Mouse (Mus musculus) limb, embryonic 12.5 days (tissue): ENCODE data around the gene Six4. TPM values are rescaled to one million over a fixed set of nuclear protein-coding genes. Genes with fewer than 3 reads are reported as not detected.
"Not testable (repeated sequence)": the region's sequence is repeated elsewhere in the genome, so short reads cannot be mapped to it uniquely, and the experiment has no call there.

ENCODE experiments used
- ATAC-seq: fragments of 200-750 bp; cut with Nextera tagmentation; 2 replicates; pipeline ENCODE4 v1.8.0; 2017; ENCODE audit warnings: low read depth, moderate TSS enrichment; ENCODE audit not compliant: insufficient number of reproducible peaks, insufficient read depth, low FRiP score, low TSS enrichment
- H3K27ac ChIP-seq: fragments of 300-500 bp; sonication (generic); 2 replicates; pipeline ENCODE4 v1.5.1; 2016; ENCODE audit warnings: mild to moderate bottlenecking, moderate library complexity
- H3K27me3 ChIP-seq: fragments of 300-500 bp; sonication (generic); 2 replicates; pipeline ENCODE4 v1.6.1; 2016; ENCODE audit warnings: mild to moderate bottlenecking, moderate library complexity
- H3K36me3 ChIP-seq: fragments of 300-500 bp; sonication (generic); 2 replicates; pipeline ENCODE4 v1.6.1; 2016; ENCODE audit warnings: mild to moderate bottlenecking, moderate library complexity
- H3K4me1 ChIP-seq: fragments of 300-500 bp; sonication (generic); replicated peaks from 2 replicates; pipeline ENCODE4 v1.6.1; 2016
- H3K4me2 ChIP-seq: fragments of 300-500 bp; sonication (generic); 2 replicates; pipeline ENCODE4 v1.6.1; 2016; ENCODE audit warnings: mild to moderate bottlenecking, moderate library complexity
- H3K4me3 ChIP-seq: fragments of 300-500 bp; sonication (generic); replicated peaks from 2 replicates; pipeline ENCODE4 v1.5.1; 2016; ENCODE audit warnings: mild to moderate bottlenecking
- H3K9ac ChIP-seq: fragments of 300-500 bp; sonication (generic); replicated peaks from 2 replicates; pipeline ENCODE4 v1.6.1; 2016; ENCODE audit warnings: mild to moderate bottlenecking, moderate library complexity
- H3K9me3 ChIP-seq: fragments of 300-500 bp; sonication (generic); 2 replicates; pipeline ENCODE4 v1.6.1; 2016; ENCODE audit warnings: mild to moderate bottlenecking, moderate library complexity
- WGBS: fragments of 180-500 bp; shearing (Covaris S2); methylation state at CpG from one replicate; pipeline ENCODE4 v1.1.7; 2016; 5-methylcytosine and 5-hydroxymethylcytosine counted together
- polyA plus RNA-seq: library from polyadenylated mRNA; unstranded; fragments of >200 nt; fragmentation: Nextera tagmentation; extraction: Ambion mirVana; gene quantifications from 2 replicates; pipeline ENCODE4 v1.2.1, GENCODE M21; 2016

The Six4 gene
- polyA plus RNA-seq, 1 experiment from 2014 or later = 18.7 TPM

DNA sequence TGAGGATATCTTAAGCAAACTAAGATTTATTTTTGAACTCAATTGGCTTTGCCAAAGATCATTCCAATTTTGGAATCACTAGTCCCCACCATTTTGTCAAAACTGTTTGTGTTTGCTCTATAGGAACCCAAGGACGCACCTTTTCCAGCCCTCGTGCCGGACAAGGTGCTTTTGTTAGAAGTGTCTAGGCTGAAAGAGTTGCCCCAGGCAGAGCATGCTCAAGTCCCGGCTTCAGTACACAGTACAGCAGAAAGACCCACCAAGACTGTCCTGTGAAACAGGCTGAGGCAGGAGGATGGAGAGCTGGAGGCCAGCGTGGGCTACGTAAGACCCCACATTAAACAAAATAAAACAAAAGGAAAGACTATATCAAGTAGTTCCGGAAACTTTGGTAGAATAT is 26.2 kb downstream of the Six4 start:
- 77% methylated on average over 7 of the region's 7 CpGs for WGBS
- H3K27ac ChIP-seq = no peak overlapping the region
- no peak overlapping the region for H3K4me2 ChIP-seq
- H3K9me3 ChIP-seq = no peaks in the 10 kb centered on the region
- no peak overlapping the region for H3K4me3 ChIP-seq
- no peaks in the 10 kb centered on the region; the same call in 1 of the 2 replicates for H3K4me1 ChIP-seq
- H3K36me3 ChIP-seq = no peaks in the 10 kb centered on the region
- no peak for ATAC-seq
- H3K27me3 ChIP-seq = no peaks in the 10 kb centered on the region
- no peak overlapping the region for H3K9ac ChIP-seq

DNA sequence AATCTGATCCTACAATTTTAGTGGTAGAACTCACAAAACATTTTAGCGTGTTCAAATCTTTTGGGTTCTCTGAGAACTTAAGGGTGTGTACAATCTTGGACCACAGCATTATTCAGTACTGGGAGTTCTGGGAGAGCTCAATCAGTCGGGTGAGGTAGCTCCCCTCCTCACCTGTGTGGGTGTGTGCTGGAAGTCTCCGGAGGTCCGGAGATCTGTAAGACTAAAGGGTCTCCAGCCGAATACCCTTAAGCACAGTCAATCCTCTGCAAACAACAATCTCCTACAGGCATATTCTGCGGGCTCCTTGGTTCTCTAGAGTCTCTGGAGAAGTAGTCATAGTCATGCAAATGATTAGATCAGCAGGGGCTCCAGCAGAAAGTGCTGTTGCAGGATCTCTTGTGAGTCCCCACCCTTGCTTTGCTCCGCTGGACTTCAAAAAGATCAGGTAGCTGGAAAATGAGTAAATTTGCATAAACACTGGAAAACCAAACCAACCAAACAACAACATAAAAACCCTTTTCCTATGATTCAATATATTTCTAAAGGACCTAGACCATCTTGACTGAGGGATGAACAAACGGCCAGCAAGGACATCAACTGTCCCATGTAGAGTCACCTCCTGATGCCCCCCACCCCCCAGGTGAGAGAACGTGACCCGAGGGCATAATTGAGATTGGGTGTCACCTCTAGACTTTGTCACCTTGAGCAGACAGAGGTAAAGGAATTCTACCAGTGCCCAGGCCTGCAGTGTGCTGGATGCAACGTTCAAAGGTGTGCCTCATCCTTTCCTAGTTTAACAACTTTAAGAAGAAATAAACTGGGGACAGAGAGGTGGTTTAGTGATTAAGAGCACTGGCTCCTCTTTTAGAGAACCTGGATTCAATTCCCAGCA is 27.3 kb downstream of the Six4 start:
- 30% methylated on average over 11 of the region's 11 CpGs for WGBS
- no peaks in the 10 kb centered on the region; the same call in 1 of the 2 replicates for H3K4me1 ChIP-seq
- no peak overlapping the region for H3K4me2 ChIP-seq
- no peak for ATAC-seq
- H3K4me3 ChIP-seq = no peak overlapping the region
- H3K27ac ChIP-seq = no peak overlapping the region
- no peaks in the 10 kb centered on the region for H3K36me3 ChIP-seq
- H3K9me3 ChIP-seq = no peaks in the 10 kb centered on the region
- no peak overlapping the region for H3K9ac ChIP-seq
- no peaks in the 10 kb centered on the region for H3K27me3 ChIP-seq

DNA sequence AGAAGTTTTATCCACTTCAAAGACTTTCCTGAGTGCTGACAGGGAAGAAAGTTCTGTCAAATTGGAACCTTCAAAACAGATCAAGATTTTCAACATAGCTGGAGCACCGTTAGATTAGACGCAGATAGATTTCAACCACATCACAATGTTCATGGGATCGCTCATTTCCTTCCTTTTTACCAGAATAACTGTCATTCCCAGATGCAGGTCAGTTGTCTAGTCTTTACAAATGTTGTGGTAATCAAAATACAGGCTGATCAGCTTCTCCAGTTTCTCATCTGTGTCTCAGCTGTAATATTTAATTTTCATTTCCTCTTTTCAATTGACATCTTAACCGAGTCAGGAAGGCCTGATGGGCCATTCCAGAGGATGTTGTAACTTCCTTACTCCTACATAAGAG is 29.5 kb downstream of the Six4 start:
- Histone ChIP-seq H3K27me3 (no peaks in the 10 kb centered on the region), H3K4me3 (no peak overlapping the region), H3K4me2 (no peak overlapping the region), H3K9ac (no peak overlapping the region), H3K36me3 (no peaks in the 10 kb centered on the region), H3K4me1 (no peaks in the 10 kb centered on the region; the same call in 1 of the 2 replicates), H3K9me3 (no peaks in the 10 kb centered on the region), H3K27ac (no peak overlapping the region)
- no peak for ATAC-seq
- WGBS = 81% methylated on average over 4 of the region's 4 CpGs

DNA sequence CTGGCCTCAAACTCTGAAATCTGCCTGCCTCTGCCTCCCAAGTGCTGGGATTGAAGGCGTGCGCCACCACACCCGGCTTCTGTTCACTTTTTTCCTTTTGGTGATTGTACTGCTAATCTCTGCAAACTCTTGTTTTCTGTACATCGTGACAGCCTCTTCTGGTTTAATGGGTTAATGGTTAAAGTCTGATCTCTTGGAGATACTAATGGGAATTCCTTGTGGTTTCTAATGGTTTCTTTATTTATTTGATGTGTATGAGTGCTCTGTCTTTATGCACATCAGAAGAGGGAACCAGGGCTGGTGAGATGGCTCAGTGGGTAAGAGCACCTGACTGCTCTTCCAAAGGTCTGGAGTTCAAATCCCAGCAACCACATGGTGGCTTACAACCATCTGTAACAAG is 31.4 kb downstream of the Six4 start:
- not testable (repeated sequence) for H3K4me1 ChIP-seq, H3K27me3 ChIP-seq, H3K9me3 ChIP-seq, H3K9ac ChIP-seq, H3K4me3 ChIP-seq, H3K4me2 ChIP-seq, H3K27ac ChIP-seq, H3K36me3 ChIP-seq, ATAC-seq
- 82% methylated on average over 4 of the region's 4 CpGs for WGBS

DNA sequence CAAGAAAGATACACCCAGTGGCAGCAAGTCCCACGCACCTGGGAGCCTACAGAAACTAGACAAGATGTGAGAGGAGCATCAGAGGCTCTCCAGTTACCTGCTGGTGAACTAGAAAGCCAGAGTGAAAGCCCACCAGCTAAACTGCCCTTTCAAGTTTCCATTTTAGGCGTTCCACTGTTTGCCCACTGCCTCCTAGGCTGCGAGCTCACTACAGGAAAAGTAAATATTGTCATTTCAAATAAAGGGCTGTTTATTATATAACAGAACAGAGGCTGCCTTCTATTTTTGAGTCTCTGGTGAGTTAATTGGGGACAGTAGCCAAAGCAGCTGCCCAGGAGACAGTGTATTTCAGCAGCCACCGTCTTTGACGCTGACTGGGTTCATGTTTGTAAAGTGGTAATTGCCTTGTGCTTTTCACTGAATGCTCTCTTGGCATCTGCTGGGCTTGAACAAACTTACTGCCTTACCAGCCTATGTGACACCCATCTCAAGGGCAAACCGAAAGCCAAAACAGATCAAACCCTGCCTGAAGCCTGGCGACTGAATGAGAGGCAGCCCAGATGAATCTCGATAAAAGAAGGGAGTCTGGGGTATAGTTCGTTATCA is 52.3 kb downstream of the Six4 start:
- H3K4me2 ChIP-seq = no peak overlapping the region
- no peak overlapping the region for H3K9ac ChIP-seq
- no peak for ATAC-seq
- H3K4me3 ChIP-seq = no peak overlapping the region
- H3K36me3 ChIP-seq = no peaks in the 10 kb centered on the region
- no peaks in the 10 kb centered on the region for H3K4me1 ChIP-seq
- H3K9me3 ChIP-seq = no peaks in the 10 kb centered on the region
- 57% methylated on average over 9 of the region's 9 CpGs for WGBS
- H3K27me3 ChIP-seq = no peaks in the 10 kb centered on the region
- H3K27ac ChIP-seq = no peak overlapping the region

DNA sequence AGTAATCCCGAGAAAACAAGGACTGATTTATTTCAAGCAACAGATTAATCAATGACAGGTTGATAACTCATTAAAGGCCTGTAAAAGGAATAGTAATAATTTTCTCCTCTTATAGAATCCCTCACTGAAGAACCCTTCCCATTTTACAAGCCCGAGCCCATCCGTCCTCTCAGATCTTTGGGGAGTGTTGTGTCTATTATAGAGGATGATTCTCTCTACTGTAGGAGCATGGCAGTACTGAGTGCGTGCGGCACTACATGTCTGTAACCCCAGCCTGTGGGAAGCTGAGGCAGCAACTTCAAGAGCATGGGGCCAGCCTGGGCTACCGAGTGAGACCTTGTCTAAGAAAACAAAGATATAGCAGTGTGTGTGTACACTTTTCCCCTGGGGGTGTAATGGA is 55.8 kb downstream of the Six4 start:
- H3K4me3 ChIP-seq = no peak overlapping the region
- WGBS = 74% methylated on average over 6 of the region's 6 CpGs
- H3K9me3 ChIP-seq = no peaks in the 10 kb centered on the region
- no peak for ATAC-seq
- H3K27ac ChIP-seq = no peak overlapping the region
- peaks cover 28% of the 10 kb centered on the region for H3K4me1 ChIP-seq
- H3K9ac ChIP-seq = no peak overlapping the region
- no peak overlapping the region for H3K4me2 ChIP-seq
- H3K36me3 ChIP-seq = no peaks in the 10 kb centered on the region
- H3K27me3 ChIP-seq = peaks cover 16% of the 10 kb centered on the region

DNA sequence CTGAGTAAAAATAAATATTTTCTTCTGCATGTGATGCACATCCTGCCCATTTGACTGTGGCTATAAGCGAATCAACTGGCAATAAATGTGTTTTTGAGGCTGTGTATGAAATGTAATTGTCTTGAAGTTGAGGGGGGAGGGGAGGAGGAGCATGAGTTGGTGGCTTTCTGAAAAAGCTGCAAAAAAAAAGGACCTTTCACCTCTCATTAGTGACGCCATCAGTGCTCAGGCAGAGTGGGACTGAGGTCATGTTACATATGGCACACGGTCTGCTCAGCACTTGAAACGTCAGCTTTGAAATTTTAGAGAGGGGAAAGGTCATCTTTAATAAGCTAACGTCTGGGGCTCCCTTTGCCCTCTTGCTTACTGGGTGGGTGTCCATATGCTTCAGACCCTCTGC is 57.8 kb downstream of the Six4 start:
- Histone ChIP-seq H3K9me3 (no peaks in the 10 kb centered on the region), H3K27ac (no peak overlapping the region), H3K4me2 (no peak overlapping the region; the same call in 1 of the 2 replicates), H3K9ac (no peak overlapping the region), H3K4me3 (no peak overlapping the region), H3K27me3 (peaks cover 30% of the 10 kb centered on the region), H3K36me3 (no peaks in the 10 kb centered on the region), H3K4me1 (peaks cover 47% of the 10 kb centered on the region)
- WGBS = 7% methylated on average over 5 of the region's 5 CpGs
- ATAC-seq = no peak

DNA sequence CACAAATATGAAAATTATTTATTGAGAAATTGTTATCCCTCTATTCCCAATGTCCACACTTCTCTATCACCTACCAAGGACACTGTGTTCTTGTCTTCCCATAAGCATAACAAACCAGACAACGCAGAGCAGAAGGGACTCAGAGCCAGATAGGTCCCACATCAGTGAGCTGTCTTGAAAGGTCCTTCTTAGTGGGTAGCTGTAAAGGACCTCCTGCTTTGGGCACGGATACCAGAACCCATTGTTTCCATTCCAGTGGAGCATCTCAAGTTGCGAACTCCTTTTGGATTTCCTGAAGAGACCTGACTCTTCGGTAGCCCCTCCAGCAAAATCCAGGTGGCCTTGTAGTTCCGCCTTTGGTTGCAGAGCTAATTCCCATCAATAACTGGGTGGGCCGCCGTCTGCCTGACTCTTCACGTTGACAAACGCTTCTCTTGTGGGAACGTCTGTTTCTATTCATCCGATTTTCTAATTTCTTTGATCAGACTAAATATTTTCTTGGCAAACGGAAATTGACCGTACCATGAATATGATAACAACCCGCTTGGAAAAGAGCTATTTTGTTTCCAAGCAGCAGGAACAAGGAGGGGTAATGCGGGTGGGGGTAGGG is 58.6 kb downstream of the Six4 start:
- 11% methylated on average over 15 of the region's 15 CpGs for WGBS
- Histone ChIP-seq H3K9ac (no peak overlapping the region), H3K27me3 (peaks cover 38% of the 10 kb centered on the region), H3K4me3 (peak overlapping the region; percentile 50; the same call in 1 of the 2 replicates), H3K4me1 (peaks cover 53% of the 10 kb centered on the region), H3K9me3 (no peaks in the 10 kb centered on the region), H3K27ac (no peak overlapping the region), H3K4me2 (peak overlapping the region; percentile 71), H3K36me3 (no peaks in the 10 kb centered on the region)
- no peak for ATAC-seq

DNA sequence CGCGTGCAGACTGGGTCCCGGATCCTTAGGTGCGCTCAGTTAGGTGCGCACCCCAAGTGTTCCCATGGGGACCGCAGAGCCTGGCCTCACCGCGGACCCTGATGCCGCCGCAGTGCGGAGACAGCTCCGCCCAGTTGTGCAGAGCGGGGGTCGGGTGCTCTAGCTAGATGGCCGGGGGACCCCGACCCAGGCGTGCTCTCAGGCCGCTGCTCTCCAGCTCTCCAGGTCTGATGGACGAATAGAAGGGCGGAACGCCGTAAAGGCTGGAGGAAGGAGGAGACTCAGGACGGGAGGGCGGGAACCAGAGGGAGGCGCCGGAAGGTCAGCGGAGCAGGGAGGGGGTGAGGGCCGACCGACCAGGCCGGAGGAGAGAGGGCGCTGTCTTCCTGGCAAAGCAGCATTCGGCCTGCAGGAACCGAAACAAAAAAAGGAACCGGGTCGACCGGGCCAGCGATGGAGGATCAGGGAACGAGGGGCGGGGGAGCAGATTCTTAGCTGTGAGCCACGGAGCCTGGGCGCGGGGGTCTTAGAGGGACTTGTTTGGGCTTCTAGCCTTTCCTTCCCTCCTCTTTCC is 59.5 kb downstream of the Six4 start, which contains the start of gene Six1:
Six1 (minus strand) TSS at position 220 of the 574 bp plus-strand sequence.
- peak within 1 kb of the TSS; percentile 50 for H3K4me3 ChIP-seq
- H3K9me3 ChIP-seq = no peaks in the 10 kb centered on the region
- H3K27ac ChIP-seq = peak within 1 kb of the TSS; percentile 84
- WGBS = under 1% methylated on average over 42 of the region's 42 CpGs
- peak within 1 kb of the TSS; percentile 58 for H3K9ac ChIP-seq
- peaks cover 53% of the 10 kb centered on the region for H3K4me1 ChIP-seq
- H3K27me3 ChIP-seq = peaks cover 46% of the 10 kb centered on the region
- peak within 1 kb of the TSS; percentile 71 for H3K4me2 ChIP-seq
- peak; percentile 73 for ATAC-seq
- no peaks in the 10 kb centered on the region for H3K36me3 ChIP-seq

DNA sequence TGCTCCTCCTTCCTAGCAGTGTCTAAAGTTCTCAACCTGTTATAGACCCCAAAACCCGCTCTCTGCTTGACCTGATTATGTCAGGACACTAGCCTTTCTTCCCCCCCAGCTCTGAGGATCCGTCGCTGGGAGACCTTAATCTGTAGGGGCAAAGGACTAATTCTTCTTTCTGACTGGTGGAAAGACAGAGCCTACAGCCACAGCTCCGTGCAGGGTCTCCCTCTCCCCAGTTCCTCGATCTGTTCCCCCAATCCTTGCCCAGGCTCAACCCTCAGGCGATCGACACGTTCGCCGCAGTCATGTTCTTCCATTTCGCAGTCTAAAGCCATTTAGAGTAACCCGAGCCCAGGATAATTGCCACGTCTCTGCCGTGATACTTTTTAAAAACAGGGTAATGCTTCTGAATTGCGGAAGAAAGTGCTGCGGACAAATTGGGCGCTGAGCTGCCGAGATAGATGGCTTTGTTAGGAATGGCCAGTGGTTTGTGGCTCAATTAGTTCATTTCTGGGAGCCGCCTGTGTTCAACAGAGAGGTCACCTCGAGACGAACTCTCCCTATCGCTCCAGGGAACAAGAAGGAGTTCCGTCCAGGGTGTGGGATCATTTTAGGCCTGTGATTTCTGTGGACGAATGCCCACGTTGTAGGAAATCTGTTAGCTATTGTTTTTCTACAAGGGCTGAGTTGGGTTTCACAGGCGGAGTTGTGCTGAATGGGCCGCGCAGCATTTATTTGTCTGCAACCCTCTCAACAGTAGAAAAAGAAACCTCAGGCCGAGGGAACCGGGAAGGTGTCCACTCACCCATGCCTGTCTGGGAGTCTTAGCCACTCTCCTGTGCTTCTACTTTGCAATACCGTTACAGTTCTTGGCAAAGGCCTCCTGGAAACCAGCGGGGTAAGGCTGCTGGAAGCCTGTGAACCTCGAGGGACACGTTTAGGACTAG is 60.3 kb downstream of the Six4 start:
- 0 out of 2 replicates have a peak, but pooled peaks have one; percentile 1 for ATAC-seq
- peak overlapping the region; percentile 71 for H3K4me2 ChIP-seq
- H3K27me3 ChIP-seq = peaks cover 54% of the 10 kb centered on the region
- peak overlapping the region; percentile 58 for H3K9ac ChIP-seq
- H3K4me3 ChIP-seq = peak overlapping the region; percentile 50
- no peaks in the 10 kb centered on the region for H3K9me3 ChIP-seq
- H3K27ac ChIP-seq = peak overlapping the region; percentile 84
- peaks cover 53% of the 10 kb centered on the region for H3K4me1 ChIP-seq
- H3K36me3 ChIP-seq = no peaks in the 10 kb centered on the region
- WGBS = 2% methylated on average over 34 of the region's 34 CpGs
